ENCODE assay signal across 15 mouse cellular contexts in the genomic region with DNA sequence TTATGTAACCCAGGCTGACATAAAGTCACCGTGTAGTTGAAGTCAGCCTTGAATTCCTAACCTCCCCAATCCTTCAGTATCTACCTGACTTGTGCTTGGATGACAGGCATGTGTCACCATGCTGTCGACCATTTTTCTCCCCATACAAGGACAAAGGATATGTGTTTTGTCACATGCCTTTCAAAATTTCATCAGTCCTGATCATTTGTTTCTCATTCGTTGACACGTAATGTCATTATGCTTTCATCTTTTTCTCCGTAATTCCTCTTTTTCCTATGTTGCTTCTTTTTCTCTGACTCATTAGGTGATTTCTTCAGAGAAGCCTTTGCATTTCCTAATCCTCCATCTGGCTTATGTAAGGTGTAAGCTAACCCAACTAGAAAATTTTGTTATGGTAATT.
"Had no signal": no experiment of that assay in that cellular context is flagged by ENCODE, and none has a peak within 500 bp of the region (broad histone marks: within the 10 kb centered on the region; RNA-seq: fewer than 3 reads in every experiment).

No protein-coding gene starts in this region.

- DNase-seq: retina, postnatal 1 day; right cerebral cortex, adult 18-20 months; right cerebral cortex, postnatal 14 days; right cerebral cortex, postnatal 25 days; right cerebral cortex, postnatal 4 days; spleen, adult 18-20 months; thymus, adult 18-20 months; thymus, adult 2 months; thymus, postnatal 14 days; thymus, postnatal 25 days; thymus, postnatal 36 days; thymus, postnatal 4 days had no signal

- H3K27ac ChIP-seq: neural tube, embryonic 15.5 days; stomach, embryonic 15.5 days; stomach, postnatal 0 days had no signal

- H3K4me3 ChIP-seq: neural tube, embryonic 15.5 days; stomach, embryonic 15.5 days had no signal

- H3K9ac ChIP-seq: neural tube, embryonic 15.5 days; stomach, embryonic 15.5 days had no signal

- H3K27me3 ChIP-seq: neural tube, embryonic 15.5 days; stomach, embryonic 15.5 days had no signal

- H3K36me3 ChIP-seq: neural tube, embryonic 15.5 days; stomach, embryonic 15.5 days had no signal

- H3K9me3 ChIP-seq: neural tube, embryonic 15.5 days; stomach, embryonic 15.5 days had no signal

- H3K4me1 ChIP-seq: neural tube, embryonic 15.5 days; stomach, embryonic 15.5 days had no signal

- H3K4me2 ChIP-seq: neural tube, embryonic 15.5 days; stomach, embryonic 15.5 days had no signal
